Mouse (Mus musculus) thymus, adult 2 months (tissue): ENCODE data around the gene Gsc.

Experiments
- CTCF ChIP-seq: fragments of 200-500 bp; IDR thresholded peaks from 2 replicates; pipeline ENCODE4 v1.5.1; 2012; ENCODE audit warnings: mild to moderate bottlenecking, control low read depth, low read length, moderate library complexity, borderline replicate concordance; ENCODE audit not compliant: control insufficient read depth, poor library complexity, insufficient read depth; ENCODE audit errors: extremely low read depth
- POLR2A ChIP-seq: fragments of 200-500 bp; IDR thresholded peaks from 2 replicates; pipeline ENCODE4 v1.6.1; 2012; ENCODE audit warnings: mild to moderate bottlenecking, low read length, control low read depth, moderate library complexity; ENCODE audit not compliant: control insufficient read depth, poor library complexity, insufficient read depth; ENCODE audit errors: extremely low read depth

- TF ChIP-seq CTCF (no peak), POLR2A (no peak)
Measured at GRCm38 (mm10) chr12:104431359-104431758, 41.8 kb downstream of the Gsc start.
